Comparison of ENCODE assay signal across 28 mouse cellular contexts in the genomic region with DNA sequence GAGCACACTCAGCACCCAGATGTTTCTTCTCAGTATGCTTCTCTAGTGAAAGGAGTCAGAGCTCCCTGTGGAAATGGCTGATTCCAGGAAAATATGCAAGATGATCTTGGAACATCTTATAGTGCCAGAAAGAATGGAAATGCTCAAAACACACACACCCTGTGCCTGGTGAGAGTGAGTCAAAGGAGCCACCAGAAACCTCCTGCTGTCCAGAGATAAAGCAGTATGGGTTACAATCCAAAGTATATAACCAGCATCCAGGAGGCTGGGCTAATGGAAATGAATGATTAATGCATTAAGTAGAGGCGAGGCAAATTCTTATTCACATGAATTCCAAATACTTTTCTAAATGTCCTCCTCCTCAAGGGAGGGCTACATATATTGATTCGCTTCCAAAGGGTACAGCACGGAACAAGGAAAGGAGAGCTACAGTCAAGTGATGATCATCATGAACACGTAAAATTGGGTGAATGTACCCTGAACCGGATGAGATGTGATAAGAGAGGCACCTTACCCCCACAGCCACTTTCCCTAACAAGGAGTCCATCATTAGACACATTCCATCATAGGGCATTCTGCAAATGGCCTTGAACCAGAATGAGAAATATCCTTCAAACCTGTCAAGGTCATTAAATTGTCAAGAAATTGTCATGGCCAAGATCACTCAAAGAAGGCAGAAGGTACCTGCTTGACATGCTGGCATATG.
DNase-seq lines count a peak whose midpoint lies in the region; ATAC-seq and TF ChIP-seq lines count a peak whose summit lies in the region.
"Had no signal": no experiment of that assay in that cellular context is flagged by ENCODE, and none has a peak within 500 bp of the region (broad histone marks: within the 10 kb centered on the region; RNA-seq: fewer than 3 reads in every experiment).

No protein-coding gene starts in this region.

- no peak overlapping the region for H3K9ac ChIP-seq in lung, postnatal 0 days (replicated peaks; ENCODE audit: low read depth)
- H3K9ac ChIP-seq in liver, embryonic 15.5 days, result no peak overlapping the region
- H3K9ac ChIP-seq: heart, embryonic 12.5 days; intestine, embryonic 15.5 days; limb, embryonic 13.5 days; lung, embryonic 15.5 days; neural tube, embryonic 15.5 days had no signal

- no peak overlapping the region for H3K4me2 ChIP-seq in lung, postnatal 0 days (replicated peaks; ENCODE audit: low read depth, low read length)
- peak overlapping the region; percentile 43 for H3K4me2 ChIP-seq in liver, embryonic 15.5 days
- H3K4me2 ChIP-seq: heart, embryonic 12.5 days; intestine, embryonic 15.5 days; limb, embryonic 13.5 days; lung, embryonic 15.5 days; midbrain, embryonic 11.5 days; neural tube, embryonic 15.5 days had no signal

- ATAC-seq in lung, postnatal 0 days, result no peak; the same call in 1 of the 2 replicates
- peak; percentile 93 for ATAC-seq in erythroid progenitor cell, adult 5-6 weeks (replicated peaks; ENCODE audit: low FRiP score, poor library complexity, severe bottlenecking)
- ATAC-seq in liver, embryonic 15.5 days (ENCODE audit: insufficient read depth), result peak; percentile 95
- ATAC-seq: activated CD4-positive, CD25-positive, alpha-beta regulatory T cell, adult 4 months; forebrain, embryonic 16.5 days; hindbrain, embryonic 16.5 days; intestine, embryonic 15.5 days had no signal

- TF ChIP-seq EP300 in lung, postnatal 0 days (IDR thresholded peaks at IDR 0.05), result no peak

- H3K27me3 ChIP-seq in lung, postnatal 0 days (replicated peaks; ENCODE audit: insufficient read depth, low read length), result no peaks in the 10 kb centered on the region
- H3K27me3 ChIP-seq in liver, embryonic 15.5 days, result no peaks in the 10 kb centered on the region
- H3K27me3 ChIP-seq: CH12.LX; intestine, embryonic 15.5 days; lung, embryonic 15.5 days; neural tube, embryonic 15.5 days had no signal

- WGBS in lung, postnatal 0 days, result 84% methylated on average over 5 of the region's 5 CpGs
- WGBS in liver, embryonic 15.5 days (ENCODE audit: insufficient replicate concordance), result 57% methylated on average over 5 of the region's 5 CpGs

- no peak for TF ChIP-seq CTCF in lung, postnatal 0 days (IDR thresholded peaks at IDR 0.05)

- DNase-seq in lung, postnatal 0 days (ENCODE audit: low spot score), result peak; percentile 35
- DNase-seq in lung, adult 18-20 months, result no peak
- DNase-seq in urinary bladder, adult 2 months (ENCODE audit: low spot score), result no peak
- DNase-seq in layer of hippocampus, adult 9-10 months (ENCODE audit: low spot score), result no peak
- no peak for DNase-seq in kidney, postnatal 10 days
- DNase-seq: adrenal gland, adult 8-10 months; B cell, adult 2 months; cerebellum, adult 18-20 months; cerebellum, postnatal 14 days; gastrocnemius, postnatal 10 days; heart, postnatal 36 days; kidney, adult 8-10 months; kidney, postnatal 14 days; lung, postnatal 4 days had no signal

- H3K36me3 ChIP-seq in lung, postnatal 0 days (ENCODE audit: insufficient read depth, low read length), result no peaks in the 10 kb centered on the region
- H3K36me3 ChIP-seq in liver, embryonic 15.5 days (replicated peaks), result no peaks in the 10 kb centered on the region
- H3K36me3 ChIP-seq: forebrain, embryonic 10.5 days; G1E; heart, embryonic 12.5 days; intestine, embryonic 15.5 days; limb, embryonic 13.5 days; lung, embryonic 15.5 days; neural tube, embryonic 15.5 days had no signal

- H3K4me1 ChIP-seq in lung, postnatal 0 days (ENCODE audit: insufficient read depth, low read depth, low read length), result no peaks in the 10 kb centered on the region
- peaks cover 28% of the 10 kb centered on the region for H3K4me1 ChIP-seq in liver, embryonic 15.5 days (replicated peaks)
- H3K4me1 ChIP-seq: forebrain, embryonic 10.5 days; heart, embryonic 12.5 days; intestine, embryonic 15.5 days; limb, embryonic 13.5 days; lung, embryonic 15.5 days; neural tube, embryonic 15.5 days had no signal

- no peak overlapping the region for H3K4me3 ChIP-seq in lung, postnatal 0 days (ENCODE audit: low read depth, low read length)
- H3K4me3 ChIP-seq in liver, embryonic 15.5 days (replicated peaks), result no peak overlapping the region
- H3K4me3 ChIP-seq: forebrain, embryonic 10.5 days; heart, embryonic 12.5 days; intestine, embryonic 15.5 days; limb, embryonic 13.5 days; lung, embryonic 15.5 days; neural tube, embryonic 15.5 days had no signal

- H3K27ac ChIP-seq in lung, postnatal 0 days (ENCODE audit: low read length), result no peak overlapping the region
- H3K27ac ChIP-seq in liver, embryonic 15.5 days (replicated peaks), result peak overlapping the region; percentile 77
- H3K27ac ChIP-seq: forebrain, embryonic 10.5 days; intestine, embryonic 15.5 days; limb, embryonic 13.5 days; lung, embryonic 15.5 days; neural tube, embryonic 15.5 days had no signal

- H3K9me3 ChIP-seq in lung, postnatal 0 days (ENCODE audit: low read length), result no peaks in the 10 kb centered on the region
- H3K9me3 ChIP-seq in liver, embryonic 15.5 days (replicated peaks), result no peaks in the 10 kb centered on the region
- H3K9me3 ChIP-seq: forebrain, embryonic 10.5 days; G1E; heart, embryonic 12.5 days; intestine, embryonic 15.5 days; limb, embryonic 13.5 days; lung, embryonic 15.5 days; neural tube, embryonic 15.5 days had no signal
